Mouse (Mus musculus): ENCODE results near the gene Evx1. TPM values are rescaled to one million over a fixed set of nuclear protein-coding genes. Genes with fewer than 3 reads are reported as not detected.

Gene Evx1
- polyA plus RNA-seq, 1 experiment from 2014 or later: not detected

DNA sequence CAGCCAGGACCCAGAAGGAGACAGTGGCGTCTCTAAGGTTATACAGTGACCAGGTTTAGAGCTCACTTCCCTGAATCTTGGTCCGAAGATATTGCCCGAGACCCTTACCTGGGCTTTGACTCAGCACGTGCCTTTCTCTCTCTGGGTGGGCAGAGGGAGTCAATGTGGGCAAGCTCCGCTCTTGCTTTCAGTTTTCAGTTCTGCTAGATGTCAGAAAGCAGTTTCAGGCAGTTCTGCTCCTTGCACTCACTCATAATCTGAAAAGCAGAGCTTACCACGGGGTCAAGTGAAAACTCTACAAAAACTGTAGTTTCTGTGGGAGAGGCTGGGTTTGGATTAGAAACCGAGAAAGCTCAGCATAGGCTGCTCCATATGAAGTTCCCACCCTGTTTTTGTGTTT lies 21.0 kb upstream of the Evx1 start:
- Histone ChIP-seq H3K4me3 (no peak overlapping the region), H3K4me1 (peaks cover 15% of the 10 kb centered on the region), H3K27me3 (replicated peaks) (peaks cover 88% of the 10 kb centered on the region), H3K9ac (no peak overlapping the region), H3K4me2 (no peak overlapping the region), H3K9me3 (no peaks in the 10 kb centered on the region), H3K27ac (replicated peaks) (no peak overlapping the region), H3K36me3 (no peaks in the 10 kb centered on the region)
- 62% methylated on average over 7 of the region's 7 CpGs for WGBS
- no peak for ATAC-seq (ENCODE audit: extremely low read depth, insufficient number of reproducible peaks, low FRiP score, low TSS enrichment)

DNA sequence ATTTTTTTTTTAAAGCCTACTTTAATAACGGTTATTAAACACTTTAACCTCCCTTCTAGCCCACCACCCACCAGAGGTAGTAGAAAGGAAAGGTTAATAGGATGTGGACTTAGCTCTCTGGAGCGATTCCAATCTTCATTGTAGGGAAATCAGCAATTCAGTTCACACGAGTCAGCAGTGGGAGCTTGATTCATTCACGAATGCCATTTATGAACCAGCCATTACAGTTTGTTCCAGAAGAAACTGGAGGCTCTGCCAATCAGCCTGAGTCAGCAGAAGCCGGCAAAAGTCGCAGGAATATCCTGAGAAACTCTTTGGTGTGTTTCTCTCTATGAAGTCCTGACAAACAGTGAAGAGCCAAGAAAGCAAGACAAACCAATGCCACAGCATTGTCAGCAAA lies 18.7 kb upstream of the Evx1 start:
- peaks cover 15% of the 10 kb centered on the region for H3K4me1 ChIP-seq
- no peak overlapping the region for H3K4me2 ChIP-seq
- no peaks in the 10 kb centered on the region for H3K9me3 ChIP-seq
- H3K4me3 ChIP-seq: no peak overlapping the region
- H3K36me3 ChIP-seq: no peaks in the 10 kb centered on the region
- ATAC-seq (ENCODE audit: extremely low read depth, insufficient number of reproducible peaks, low FRiP score, low TSS enrichment): no peak
- H3K27me3 ChIP-seq (replicated peaks): peaks cover 86% of the 10 kb centered on the region
- 66% methylated on average over 6 of the region's 6 CpGs for WGBS
- no peak overlapping the region for H3K9ac ChIP-seq
- no peak overlapping the region for H3K27ac ChIP-seq (replicated peaks)

DNA sequence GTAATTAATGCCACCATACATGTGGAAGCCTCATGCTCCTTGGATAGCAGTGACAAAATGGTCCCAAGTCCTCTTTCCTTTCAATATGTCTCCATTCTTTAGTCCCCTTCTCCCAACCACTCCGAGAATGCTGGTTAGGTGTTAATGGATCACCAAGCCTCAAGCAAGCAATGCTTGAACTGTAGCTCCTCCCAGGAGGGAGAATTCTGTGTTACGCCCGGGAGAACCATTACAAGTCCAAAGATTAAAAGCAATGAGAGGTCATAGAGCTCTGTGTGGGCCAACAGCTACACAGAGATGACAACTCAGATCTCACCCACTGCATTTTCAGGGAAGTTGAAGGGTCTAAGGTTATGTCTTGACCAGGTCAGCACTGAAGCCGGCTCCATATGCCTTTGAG lies 14.8 kb upstream of the Evx1 start:
- Histone ChIP-seq H3K27ac (replicated peaks) (no peak overlapping the region), H3K36me3 (no peaks in the 10 kb centered on the region), H3K9me3 (no peaks in the 10 kb centered on the region), H3K4me3 (no peak overlapping the region), H3K27me3 (replicated peaks) (peaks cover 82% of the 10 kb centered on the region), H3K4me2 (no peak overlapping the region), H3K4me1 (no peaks in the 10 kb centered on the region), H3K9ac (no peak overlapping the region)
- WGBS: 68% methylated on average over 4 of the region's 4 CpGs
- no peak for ATAC-seq (ENCODE audit: extremely low read depth, insufficient number of reproducible peaks, low FRiP score, low TSS enrichment)

DNA sequence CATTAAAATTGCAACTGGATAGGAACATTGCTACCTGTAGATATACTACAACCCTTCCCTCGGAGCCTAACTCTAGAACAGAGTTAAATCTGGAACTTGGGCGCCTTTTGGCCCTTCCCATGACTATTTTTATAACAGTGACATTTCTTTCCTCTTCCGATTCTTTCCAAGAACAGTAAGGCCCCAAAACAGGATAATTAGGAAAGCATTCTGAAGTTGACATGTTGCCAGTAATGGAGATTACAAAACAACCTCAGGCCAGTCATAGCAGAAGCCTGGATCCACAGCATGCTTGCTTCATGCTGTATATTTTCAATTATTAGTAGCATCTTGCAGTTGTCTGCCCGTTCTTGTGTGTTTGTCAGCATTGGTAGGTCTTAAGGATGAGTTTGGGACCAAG lies 12.5 kb upstream of the Evx1 start:
- Histone ChIP-seq H3K27me3 (replicated peaks) (peaks cover 83% of the 10 kb centered on the region), H3K9me3 (no peaks in the 10 kb centered on the region)
- no peak for ATAC-seq (ENCODE audit: extremely low read depth, insufficient number of reproducible peaks, low FRiP score, low TSS enrichment)

DNA sequence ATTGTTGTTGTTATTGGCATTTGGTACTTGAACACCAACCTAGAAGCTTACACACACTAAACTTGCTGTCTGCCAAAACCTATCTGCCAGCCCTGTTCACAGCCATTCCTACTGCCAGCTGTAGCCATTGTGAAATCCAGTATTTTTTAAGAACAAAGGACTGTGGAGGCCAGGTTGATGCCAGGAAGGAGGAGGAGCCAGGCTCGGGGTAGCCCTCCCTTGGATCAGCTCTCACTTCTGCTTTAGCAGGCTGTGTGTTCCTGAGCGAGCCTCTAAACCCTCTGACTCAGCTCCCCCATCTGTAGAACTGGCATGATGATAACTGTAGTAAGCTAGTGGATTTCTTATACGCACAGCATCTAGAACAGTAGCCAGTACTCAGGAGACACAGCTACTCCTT lies 9.9 kb upstream of the Evx1 start:
- Histone ChIP-seq H3K9me3 (no peaks in the 10 kb centered on the region), H3K36me3 (no peaks in the 10 kb centered on the region), H3K4me3 (no peak overlapping the region), H3K27me3 (replicated peaks) (peaks cover 90% of the 10 kb centered on the region), H3K4me1 (peaks cover 11% of the 10 kb centered on the region; the same call in 1 of the 2 replicates), H3K27ac (replicated peaks) (no peak overlapping the region), H3K9ac (no peak overlapping the region), H3K4me2 (no peak overlapping the region)
- 57% methylated on average over 3 of the region's 3 CpGs for WGBS
- no peak for ATAC-seq (ENCODE audit: extremely low read depth, insufficient number of reproducible peaks, low FRiP score, low TSS enrichment)

More for the DNA sequence above, 12.5 kb upstream of the Evx1 start:
- H3K4me3 ChIP-seq: no peak overlapping the region
- no peak overlapping the region for H3K4me2 ChIP-seq
- H3K4me1 ChIP-seq: peaks cover 4% of the 10 kb centered on the region; the same call in 1 of the 2 replicates
- no peak overlapping the region for H3K9ac ChIP-seq
- 62% methylated on average over 4 of the region's 4 CpGs for WGBS
- no peaks in the 10 kb centered on the region for H3K36me3 ChIP-seq
- no peak overlapping the region for H3K27ac ChIP-seq (replicated peaks)

DNA sequence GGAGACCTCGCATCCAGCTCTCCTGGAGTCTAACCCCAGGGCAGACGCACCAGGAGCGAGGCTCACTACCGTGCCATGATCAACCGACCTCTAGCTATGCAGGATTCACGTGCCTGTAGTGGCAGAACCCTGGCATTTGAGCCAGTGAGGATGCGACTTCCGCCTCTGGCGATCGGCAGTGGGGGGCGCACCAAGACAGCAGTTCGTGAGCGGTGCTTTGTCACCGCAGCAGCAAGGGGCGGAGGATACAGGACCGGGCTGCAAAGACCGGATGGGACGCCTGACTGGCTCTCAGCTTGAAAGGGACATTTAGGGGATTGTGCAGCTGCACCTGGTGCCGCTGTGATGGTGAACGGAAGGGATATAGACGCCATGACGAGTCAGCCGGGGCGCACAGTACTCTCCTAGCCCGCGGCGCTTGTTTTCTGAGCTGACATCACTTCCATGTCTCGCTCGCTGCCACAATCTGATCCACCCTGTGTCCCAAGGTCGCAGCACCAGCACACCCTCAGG lies 7.4 kb upstream of the Evx1 start:
- Histone ChIP-seq H3K4me3 (peak overlapping the region; percentile 58), H3K9ac (peak overlapping the region; percentile 64), H3K4me2 (peak overlapping the region; percentile 76), H3K27ac (replicated peaks) (no peak overlapping the region), H3K9me3 (no peaks in the 10 kb centered on the region), H3K36me3 (no peaks in the 10 kb centered on the region), H3K27me3 (replicated peaks) (peaks cover 93% of the 10 kb centered on the region), H3K4me1 (peaks cover 18% of the 10 kb centered on the region)
- WGBS: under 1% methylated on average over 30 of the region's 30 CpGs
- ATAC-seq (ENCODE audit: extremely low read depth, insufficient number of reproducible peaks, low FRiP score, low TSS enrichment): no peak

DNA sequence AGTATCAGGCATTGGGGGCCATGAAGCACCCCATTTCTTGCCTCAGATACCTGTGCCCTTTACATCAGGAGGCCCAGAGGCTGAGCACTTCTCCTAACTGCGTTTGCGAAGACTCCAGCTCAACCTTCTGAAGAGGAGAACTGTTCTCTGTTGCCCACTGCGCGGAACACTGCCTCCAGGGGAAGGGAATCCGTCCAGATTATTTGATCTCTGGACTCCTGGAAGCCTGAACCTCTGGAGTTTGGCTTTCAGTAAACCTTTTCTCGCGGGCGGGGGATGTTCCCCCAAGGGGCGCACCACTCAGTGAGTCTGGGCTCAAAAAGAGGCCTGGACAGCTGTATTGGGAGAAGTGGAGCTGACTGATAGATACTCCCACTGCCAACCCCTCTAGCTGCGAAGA lies 3.5 kb upstream of the Evx1 start:
- H3K9me3 ChIP-seq: no peaks in the 10 kb centered on the region
- peaks cover 99% of the 10 kb centered on the region for H3K27me3 ChIP-seq (replicated peaks)
- no peak overlapping the region for H3K27ac ChIP-seq (replicated peaks)
- no peak overlapping the region for H3K9ac ChIP-seq
- H3K36me3 ChIP-seq: no peaks in the 10 kb centered on the region
- peaks cover 29% of the 10 kb centered on the region for H3K4me1 ChIP-seq
- H3K4me2 ChIP-seq: no peak overlapping the region
- ATAC-seq (ENCODE audit: extremely low read depth, insufficient number of reproducible peaks, low FRiP score, low TSS enrichment): no peak
- 31% methylated on average over 10 of the region's 10 CpGs for WGBS
- H3K4me3 ChIP-seq: no peak overlapping the region

DNA sequence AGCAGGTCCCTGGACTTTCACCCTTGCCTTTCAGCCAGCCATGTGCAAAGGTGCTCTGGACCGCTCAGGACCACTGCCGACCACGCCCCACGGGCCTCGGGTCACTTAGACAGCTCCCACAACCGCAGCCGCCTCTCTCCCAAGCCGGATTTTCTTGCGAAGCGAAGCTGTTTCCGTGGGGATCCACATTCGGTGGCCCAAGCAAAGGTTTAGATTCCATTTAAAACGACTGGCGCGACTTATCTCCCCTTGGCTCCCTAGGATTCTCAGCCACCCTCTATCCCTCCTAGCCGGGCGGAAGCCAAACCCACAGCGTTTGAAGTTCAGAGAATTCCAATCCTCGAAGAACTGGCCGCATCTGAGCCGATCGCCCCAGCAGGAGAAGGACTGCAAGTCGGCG lies 2.9 kb upstream of the Evx1 start:
- H3K4me1 ChIP-seq: peaks cover 29% of the 10 kb centered on the region
- H3K9me3 ChIP-seq: no peaks in the 10 kb centered on the region
- H3K36me3 ChIP-seq: no peaks in the 10 kb centered on the region
- H3K4me2 ChIP-seq: peak overlapping the region; percentile 41
- H3K27ac ChIP-seq (replicated peaks): no peak overlapping the region
- no peak for ATAC-seq (ENCODE audit: extremely low read depth, insufficient number of reproducible peaks, low FRiP score, low TSS enrichment)
- WGBS: under 1% methylated on average over 24 of the region's 24 CpGs
- H3K4me3 ChIP-seq: peak overlapping the region; percentile 12
- H3K27me3 ChIP-seq (replicated peaks): peaks cover 100% of the 10 kb centered on the region
- no peak overlapping the region; the same call in 1 of the 2 replicates for H3K9ac ChIP-seq

DNA sequence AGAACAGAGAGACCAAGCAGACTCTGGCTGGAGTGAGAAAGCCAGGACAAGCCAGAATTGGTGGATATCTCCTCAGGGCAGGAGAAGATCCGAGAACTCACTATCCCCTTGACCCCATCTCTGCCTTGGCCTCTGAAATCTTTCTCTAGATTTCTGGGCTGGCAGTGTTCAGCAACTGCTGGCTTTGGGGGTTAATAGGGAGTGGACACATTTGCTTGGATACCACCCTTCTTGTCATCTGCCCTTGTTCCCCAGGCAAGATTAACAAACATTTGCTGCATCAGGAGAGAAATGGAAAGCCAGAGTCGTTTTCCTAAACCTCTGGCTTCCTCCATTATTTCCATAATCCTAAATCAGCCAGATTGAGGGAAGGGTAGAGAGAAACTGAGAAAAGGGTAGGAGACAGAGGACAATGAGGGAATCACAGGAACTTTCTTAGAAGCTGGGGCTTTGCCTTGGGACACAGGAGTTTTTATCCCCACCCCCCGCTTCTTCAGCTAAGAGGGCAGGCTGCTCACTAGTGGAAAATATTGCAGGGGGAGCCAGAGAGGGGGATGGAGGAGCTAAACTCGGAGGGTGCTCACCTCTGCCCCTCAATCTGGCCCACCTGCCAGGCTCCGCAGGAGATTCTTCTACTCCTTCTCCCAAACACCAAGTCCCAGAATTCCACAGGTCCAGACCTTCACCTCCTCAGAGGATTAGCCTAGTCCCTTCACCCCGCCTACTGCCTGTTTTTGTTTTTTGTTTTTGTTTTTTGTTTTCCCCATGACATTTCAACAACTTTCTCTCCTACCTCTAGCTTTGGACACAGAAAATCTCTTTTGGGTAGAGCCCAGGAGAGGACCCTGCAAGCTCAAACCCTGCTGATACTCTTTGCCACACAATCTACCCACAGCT lies 1.4 kb upstream of the Evx1 start:
- H3K4me1 ChIP-seq: peaks cover 28% of the 10 kb centered on the region
- WGBS: 4% methylated on average over 6 of the region's 6 CpGs
- H3K9me3 ChIP-seq: no peaks in the 10 kb centered on the region
- H3K27ac ChIP-seq (replicated peaks): no peak overlapping the region
- H3K4me3 ChIP-seq: no peak overlapping the region
- peaks cover 100% of the 10 kb centered on the region for H3K27me3 ChIP-seq (replicated peaks)
- no peak overlapping the region for H3K4me2 ChIP-seq
- H3K36me3 ChIP-seq: no peaks in the 10 kb centered on the region
- no peak for ATAC-seq (ENCODE audit: extremely low read depth, insufficient number of reproducible peaks, low FRiP score, low TSS enrichment)
- H3K9ac ChIP-seq: no peak overlapping the region

DNA sequence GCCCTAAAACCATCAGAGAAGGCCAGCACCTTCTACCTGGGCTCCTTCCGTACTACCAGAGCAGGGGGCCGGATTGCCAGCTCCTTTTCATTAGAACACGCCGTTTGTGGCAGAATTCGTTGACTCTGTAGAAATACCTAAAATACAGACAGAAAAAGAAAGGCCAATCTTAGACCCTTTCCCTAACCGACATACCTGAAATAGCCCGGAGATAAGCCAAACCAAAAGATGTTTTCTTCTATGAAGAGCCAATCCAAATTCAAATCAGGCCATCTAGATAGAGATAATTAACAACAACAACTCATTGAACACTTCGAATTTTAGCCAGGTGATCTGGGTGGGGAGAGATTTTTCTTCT lies 761 bp upstream of the Evx1 start:
- Histone ChIP-seq H3K9ac (no peak overlapping the region), H3K4me1 (peaks cover 28% of the 10 kb centered on the region), H3K4me3 (no peak overlapping the region), H3K27ac (replicated peaks) (no peak overlapping the region), H3K27me3 (replicated peaks) (peaks cover 100% of the 10 kb centered on the region), H3K4me2 (no peak overlapping the region), H3K36me3 (no peaks in the 10 kb centered on the region), H3K9me3 (no peaks in the 10 kb centered on the region)
- no peak for ATAC-seq (ENCODE audit: extremely low read depth, insufficient number of reproducible peaks, low FRiP score, low TSS enrichment)
- WGBS: 5% methylated on average over 8 of the region's 8 CpGs

DNA sequence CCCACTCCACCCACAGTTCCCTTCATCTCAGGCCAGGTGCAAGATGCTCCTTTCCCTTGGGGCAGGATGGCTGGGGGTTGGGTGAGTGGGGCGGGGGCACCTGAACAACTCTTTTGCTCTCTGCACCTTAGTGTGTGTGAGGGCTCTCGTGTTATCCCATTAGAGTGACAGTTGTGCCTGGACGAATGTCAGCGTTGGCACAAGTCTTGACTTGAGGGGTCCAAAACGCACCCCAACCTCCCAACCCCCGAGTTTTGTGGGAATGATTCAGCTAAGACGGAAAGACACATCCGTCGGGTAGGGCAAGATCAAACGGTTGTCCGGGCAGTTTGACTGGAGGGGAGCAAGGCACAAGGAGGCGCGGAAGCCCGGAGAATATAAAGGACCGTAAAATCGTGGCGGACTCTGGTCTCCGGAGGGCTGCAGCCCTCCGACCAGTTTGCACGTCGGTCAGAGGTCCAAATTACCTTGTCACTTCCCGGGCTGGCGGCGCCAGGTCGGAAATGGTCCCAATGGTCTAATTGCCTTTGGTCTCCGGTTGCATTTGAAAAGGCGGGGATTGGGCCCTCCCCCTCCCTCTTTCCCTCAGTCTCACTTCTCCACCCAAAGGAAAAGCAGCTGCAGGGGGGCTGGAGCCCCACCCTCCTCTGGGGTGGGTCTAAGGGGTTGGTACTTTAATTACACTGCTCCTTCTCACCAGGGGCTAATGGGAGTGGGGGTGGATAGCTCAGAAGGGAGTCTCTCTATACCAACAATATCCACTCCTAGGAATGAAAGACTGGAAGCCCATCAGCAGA lies 1.2 kb downstream of the Evx1 start:
- no peak overlapping the region for H3K9ac ChIP-seq
- 3% methylated on average over 27 of the region's 27 CpGs for WGBS
- H3K4me1 ChIP-seq: peaks cover 28% of the 10 kb centered on the region
- H3K27me3 ChIP-seq (replicated peaks): peaks cover 100% of the 10 kb centered on the region
- peak overlapping the region; percentile 56 for H3K4me2 ChIP-seq
- no peaks in the 10 kb centered on the region for H3K9me3 ChIP-seq
- no peaks in the 10 kb centered on the region for H3K36me3 ChIP-seq
- H3K27ac ChIP-seq (replicated peaks): no peak overlapping the region
- no peak for ATAC-seq (ENCODE audit: extremely low read depth, insufficient number of reproducible peaks, low FRiP score, low TSS enrichment)
- H3K4me3 ChIP-seq: peak overlapping the region; percentile 35
